Mouse (Mus musculus): ENCODE data around the gene Mrps11.

The Mrps11 gene

GRCm38 (mm10) chr7:78791359-78792222 lies 8.7 kb downstream of the Mrps11 start:
- in situ Hi-C loops (cut with MboI; ENCODE audit: low sequenced_read_pairs) = loop anchor here (5.0 to 25.0 kb wide), 2 partner anchors 101 to 571 kb away; no protein-coding TSS in a partner anchor

DNA sequence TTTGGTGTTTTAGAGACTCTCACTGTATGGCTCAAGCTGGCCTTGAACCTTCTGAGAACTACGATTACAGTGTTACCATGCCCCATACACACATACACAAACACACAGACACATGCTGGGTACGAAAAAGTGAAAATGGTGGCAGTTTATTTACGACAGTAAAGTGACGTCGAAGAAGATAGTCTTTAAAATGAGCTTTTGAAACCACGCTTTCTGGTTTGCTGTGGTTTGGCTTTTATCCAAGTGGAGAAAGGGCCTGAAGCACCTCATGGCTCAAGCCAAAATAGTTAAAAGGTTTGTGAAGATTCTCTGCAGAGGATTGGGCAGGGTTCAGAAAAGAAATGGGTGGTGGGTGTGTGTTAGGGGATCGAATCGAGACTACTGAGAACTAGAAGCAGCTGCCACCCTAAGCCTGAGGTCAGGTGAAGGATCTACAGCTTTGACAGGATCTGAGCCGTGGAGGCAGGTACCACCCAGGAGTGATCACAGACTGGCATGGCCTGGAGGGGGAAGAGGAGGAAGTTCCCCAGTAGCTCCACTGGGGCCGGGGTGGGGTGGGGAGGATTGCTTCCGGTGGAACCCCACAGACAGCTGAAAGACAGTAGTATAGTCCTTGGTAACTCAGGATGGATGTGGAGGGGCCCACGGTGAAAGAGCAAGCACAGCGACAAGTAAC lies 11.1 kb downstream of the Mrps11 start:
- in situ Hi-C loops (cut with MboI; ENCODE audit: low sequenced_read_pairs) = loop anchor here (5.0 to 25.0 kb wide), 2 partner anchors 98 to 568 kb away; no protein-coding TSS in a partner anchor

DNA sequence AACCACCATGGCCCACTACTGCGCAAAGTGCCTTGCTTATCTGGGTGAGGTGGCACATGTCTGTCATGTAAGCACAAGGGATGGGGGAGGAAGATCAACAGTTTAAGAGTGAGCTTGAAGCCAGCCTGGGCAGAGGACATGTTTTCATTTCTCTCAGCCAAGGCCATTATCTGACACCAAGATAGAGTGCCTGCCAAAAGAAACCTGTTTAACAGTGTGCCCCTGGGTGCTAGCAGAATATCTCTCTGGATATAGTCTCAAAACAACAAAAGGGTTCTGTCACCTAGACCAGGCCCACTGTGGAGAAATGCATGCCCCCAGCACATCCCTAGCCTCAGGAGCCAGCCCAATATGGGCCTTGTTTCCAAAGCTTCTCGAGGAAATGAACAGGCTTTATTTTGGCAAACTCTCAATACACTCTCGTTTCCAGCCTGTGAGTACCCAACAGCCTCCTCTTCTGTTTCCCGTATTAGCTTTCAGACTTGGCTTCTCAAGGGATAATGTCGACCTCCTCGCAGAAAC lies 11.7 kb downstream of the Mrps11 start:
- in situ Hi-C loops (cut with MboI; ENCODE audit: low sequenced_read_pairs) = loop anchor here (5.0 to 25.0 kb wide), 2 partner anchors 98 to 568 kb away; no protein-coding TSS in a partner anchor

- in situ Hi-C loops (cut with MboI; ENCODE audit: low sequenced_read_pairs) = loop anchor here (25.0 kb wide), 1 partner anchor 566 kb away; no protein-coding TSS in a partner anchor
Measured at GRCm38 (mm10) chr7:78796624-78797023, 13.7 kb downstream of the Mrps11 start.

DNA sequence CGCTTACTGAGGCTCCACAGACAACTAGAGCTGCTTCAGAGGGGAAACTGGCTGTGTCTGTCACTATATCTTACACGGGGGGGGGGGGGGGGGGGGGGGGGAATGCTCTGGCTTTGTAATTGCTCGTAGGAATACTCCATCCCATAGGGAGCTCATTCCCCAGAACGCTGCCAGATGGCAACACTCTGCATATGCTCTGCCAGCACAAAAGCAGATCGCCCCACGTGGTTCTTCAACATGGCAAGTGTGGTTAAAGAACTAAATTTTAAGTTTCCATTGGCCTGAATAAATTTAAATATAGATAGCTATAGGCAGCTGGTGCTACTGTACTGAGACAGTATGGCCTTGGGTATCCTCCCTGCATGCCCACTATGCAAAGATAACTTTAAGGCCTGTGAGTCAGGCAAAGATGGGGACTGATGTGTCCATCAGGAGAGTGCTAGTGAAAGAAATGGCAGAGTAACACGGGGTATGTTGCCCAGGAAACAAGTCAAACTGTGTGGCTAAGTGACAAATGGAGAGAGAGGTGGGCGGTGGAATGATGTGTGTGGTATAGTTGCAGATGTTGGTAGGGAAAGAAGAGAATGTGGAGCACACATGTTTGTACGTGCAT lies 15.0 kb downstream of the Mrps11 start:
- in situ Hi-C loops (cut with MboI; ENCODE audit: low sequenced_read_pairs) = loop anchor here (25.0 kb wide), 1 partner anchor 564 kb away; no protein-coding TSS in a partner anchor

DNA sequence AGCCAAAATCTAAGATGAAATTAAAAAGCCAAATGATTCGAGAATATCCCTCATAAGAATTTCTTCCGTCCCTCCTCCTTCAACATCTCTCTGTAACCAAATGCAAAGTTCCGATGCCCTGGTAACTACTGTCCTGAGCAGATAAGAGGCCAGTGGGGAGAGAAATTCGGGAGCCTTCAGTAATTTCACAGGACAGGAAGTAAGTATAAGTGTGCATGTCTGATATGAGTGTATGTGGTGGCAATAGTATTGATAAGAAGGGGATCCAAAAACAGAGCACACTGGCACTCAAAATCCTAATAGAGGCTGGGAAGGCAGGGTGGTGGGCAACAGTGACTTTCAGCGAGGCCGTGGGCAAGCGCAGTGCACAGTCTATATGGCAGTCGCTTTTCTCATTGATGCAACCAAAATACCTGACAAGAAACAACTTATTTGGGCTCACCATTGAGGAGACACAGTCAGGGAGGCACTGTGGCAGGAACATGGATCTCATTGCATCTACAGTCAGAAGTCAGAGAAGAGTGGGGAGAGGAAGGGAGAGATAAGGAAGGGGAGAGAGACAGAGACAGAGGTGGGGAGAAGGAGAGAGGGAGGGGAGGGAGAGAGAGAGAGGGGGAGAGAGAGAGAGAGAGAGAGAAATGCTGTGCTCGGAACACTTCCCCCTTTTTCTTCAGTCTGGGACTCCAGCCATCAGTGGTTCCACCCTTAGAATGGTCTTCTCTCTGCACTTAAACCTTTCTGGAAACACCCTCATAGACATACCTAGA lies 17.0 kb downstream of the Mrps11 start:
- in situ Hi-C loops (cut with MboI; ENCODE audit: low sequenced_read_pairs) = loop anchor here (25.0 kb wide), 1 partner anchor 562 kb away; no protein-coding TSS in a partner anchor

- in situ Hi-C loops (cut with MboI; ENCODE audit: low sequenced_read_pairs) = no loop called here
Measured at GRCm38 (mm10) chr7:78803841-78804240, 20.9 kb downstream of the Mrps11 start.

GRCm38 (mm10) chr7:78807192-78807591 lies 24.3 kb downstream of the Mrps11 start:
- in situ Hi-C loops (cut with MboI; ENCODE audit: low sequenced_read_pairs) = no loop called here

DNA sequence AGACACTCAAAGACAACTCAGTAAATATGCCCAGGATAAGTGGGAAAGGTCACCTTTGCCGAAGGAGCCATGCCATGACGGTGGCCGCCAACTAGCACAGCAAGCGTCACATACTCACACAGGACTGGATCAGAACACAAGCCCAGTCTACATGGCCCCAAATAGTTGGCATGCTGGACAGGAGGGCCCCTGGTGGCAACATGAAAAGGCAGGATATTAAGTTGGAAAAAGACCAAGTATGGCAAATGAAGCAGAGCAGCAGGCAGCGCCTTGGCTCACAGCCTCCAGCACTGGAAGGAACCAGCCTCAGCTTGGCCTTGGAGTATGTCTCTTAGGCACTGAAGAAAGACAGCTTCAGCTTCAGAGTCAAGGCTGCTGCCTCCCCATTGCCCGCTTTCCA lies 30.9 kb downstream of the Mrps11 start:
- in situ Hi-C loops (cut with MboI; ENCODE audit: low sequenced_read_pairs) = no loop called here

DNA sequence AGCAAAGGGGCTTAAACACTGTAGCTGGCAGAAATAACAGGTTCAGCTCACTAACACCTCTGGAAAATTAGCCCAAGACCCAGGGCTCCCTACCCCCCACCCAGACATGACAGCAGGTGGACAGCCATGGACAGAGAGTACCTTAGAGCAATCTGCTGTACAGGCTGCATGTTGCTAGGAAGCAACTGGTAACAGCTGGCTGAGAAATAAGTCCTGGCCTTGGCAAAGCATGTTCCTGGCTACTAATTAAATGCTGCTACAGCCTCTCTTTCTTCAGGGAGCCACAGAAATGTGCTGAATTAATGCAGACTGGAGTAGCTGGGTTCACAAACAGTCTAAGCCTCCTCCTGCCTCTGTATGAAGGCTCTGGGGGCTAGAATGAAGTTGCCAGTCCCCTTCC lies 31.8 kb downstream of the Mrps11 start:
- in situ Hi-C loops (cut with MboI; ENCODE audit: low sequenced_read_pairs) = no loop called here

DNA sequence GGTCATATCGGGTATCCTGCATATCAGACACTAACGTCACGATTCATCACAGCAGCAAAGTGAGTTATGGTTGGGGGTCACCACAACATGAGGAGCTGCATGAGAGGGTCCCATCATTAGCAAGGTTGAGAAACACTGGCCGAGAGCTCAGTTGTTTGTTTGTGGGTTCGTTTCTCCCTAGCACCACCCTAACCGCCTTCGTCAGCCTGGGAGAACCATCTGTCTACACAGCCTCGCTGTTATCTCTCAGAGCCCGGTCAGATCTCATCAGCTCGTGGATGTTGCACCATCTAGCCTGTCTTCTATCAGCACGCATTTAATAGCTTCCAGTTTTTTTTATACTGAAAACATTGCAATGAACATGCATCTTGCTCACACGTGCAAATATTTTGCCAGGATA lies 35.4 kb downstream of the Mrps11 start:
- in situ Hi-C loops (cut with MboI; ENCODE audit: low sequenced_read_pairs) = no loop called here

GRCm38 (mm10) chr7:78826682-78827385 lies 43.9 kb downstream of the Mrps11 start:
- in situ Hi-C loops (cut with MboI; ENCODE audit: low sequenced_read_pairs) = no loop called here

GRCm38 (mm10) chr7:78827749-78828362 lies 44.9 kb downstream of the Mrps11 start:
- in situ Hi-C loops (cut with MboI; ENCODE audit: low sequenced_read_pairs) = no loop called here

DNA sequence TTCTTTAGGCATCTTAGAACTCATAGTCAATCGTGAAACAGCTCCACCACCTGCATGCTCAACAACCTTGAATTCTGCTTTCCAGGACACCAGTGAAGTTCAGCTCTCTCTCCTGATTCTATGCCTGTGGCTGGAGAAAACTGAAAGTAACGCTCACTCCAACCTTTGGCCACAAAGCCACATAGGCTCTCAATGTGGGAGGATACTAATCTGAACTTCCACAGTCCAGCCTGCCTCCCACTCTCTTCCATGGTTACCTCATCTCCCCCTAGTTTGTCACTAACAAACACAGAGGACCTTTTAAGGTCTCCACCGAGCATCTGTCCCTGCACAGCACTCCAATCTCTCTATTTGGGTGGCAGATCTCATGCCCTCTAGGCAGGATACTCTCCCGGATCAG lies 52.7 kb downstream of the Mrps11 start:
- in situ Hi-C loops (cut with MboI; ENCODE audit: low sequenced_read_pairs) = no loop called here

- in situ Hi-C loops (cut with MboI; ENCODE audit: low sequenced_read_pairs) = no loop called here
Measured at GRCm38 (mm10) chr7:78837250-78837649, 54.3 kb downstream of the Mrps11 start.

- in situ Hi-C loops (cut with MboI; ENCODE audit: low sequenced_read_pairs) = no loop called here
Measured at GRCm38 (mm10) chr7:78841601-78842000, 58.7 kb downstream of the Mrps11 start.
